Mouse (Mus musculus) thymus, adult 2 months (tissue): ENCODE measurements around the gene Cacybp.

Experiments
- CTCF ChIP-seq: fragments of 200-500 bp; IDR thresholded peaks from 2 replicates; pipeline ENCODE4 v1.5.1; 2012; ENCODE audit warnings: mild to moderate bottlenecking, control low read depth, low read length, moderate library complexity, borderline replicate concordance; ENCODE audit not compliant: control insufficient read depth, poor library complexity, insufficient read depth; ENCODE audit errors: extremely low read depth
- POLR2A ChIP-seq: fragments of 200-500 bp; IDR thresholded peaks from 2 replicates; pipeline ENCODE4 v1.6.1; 2012; ENCODE audit warnings: mild to moderate bottlenecking, low read length, control low read depth, moderate library complexity; ENCODE audit not compliant: control insufficient read depth, poor library complexity, insufficient read depth; ENCODE audit errors: extremely low read depth

DNA sequence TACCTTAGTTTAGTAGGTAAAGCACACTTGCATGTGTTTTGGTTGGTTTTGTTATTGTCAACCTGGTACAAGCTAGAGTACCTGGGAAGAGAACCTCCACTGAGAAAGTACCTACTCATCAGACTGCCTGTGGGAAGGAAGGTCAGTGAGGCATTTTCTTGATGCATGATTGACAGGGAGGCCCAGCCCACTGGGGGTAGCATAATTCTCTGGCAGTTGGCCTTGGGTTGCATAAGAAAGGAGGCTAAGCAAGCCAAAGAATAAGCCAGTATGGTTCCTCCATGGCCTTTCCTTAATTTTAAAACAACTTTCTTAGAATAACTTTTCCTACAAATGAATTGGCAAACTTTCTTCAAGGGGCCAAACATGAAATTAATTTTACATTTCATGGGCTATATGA, 7.2 kb downstream of the Cacybp start:
- TF ChIP-seq CTCF, result no peak
- no peak for TF ChIP-seq POLR2A
